Mouse (Mus musculus): ENCODE measurements around the gene Kif14. TPM values are rescaled to one million over a fixed set of nuclear protein-coding genes. Genes with fewer than 3 reads are reported as not detected.

Kif14 gene
- total and polyA plus RNA-seq, 3 experiments, result 5.5 to 12.0 (median 7.8) TPM

GRCm38 (mm10) chr1:136440741-136441140, 25.4 kb upstream of the Kif14 start:
- Histone ChIP-seq H3K27me3 (replicated peaks) (no peaks in the 10 kb centered on the region), H3K27ac (ENCODE audit: insufficient read depth, low read depth) (no peak overlapping the region), H3K4me1 (ENCODE audit: control insufficient read depth in 1 of 2, insufficient read depth in 2 of 2) (peaks cover 6 to 8% of the 10 kb centered on the region in 2 experiments), H3K4me3 (replicated peaks in 1 of 3; ENCODE audit: low read depth in 2 of 3, low read length in 2 of 3, poor library complexity in 1 of 3) (no peak overlapping the region), H3K9me3 (replicated peaks; ENCODE audit: low read length) (no peaks in the 10 kb centered on the region), H3K9ac (ENCODE audit: insufficient read depth, low read depth) (no peak overlapping the region), H3K4me2 (ENCODE audit: insufficient read depth, low read depth, poor library complexity, severe bottlenecking) (no peak overlapping the region), H3K36me3 (replicated peaks in 1 of 2; ENCODE audit: control insufficient read depth in 1 of 2, insufficient read depth in 1 of 2, low read length in 1 of 2) (peaks cover 0 to 7% of the 10 kb centered on the region in 2 experiments), H3K79me2 (replicated peaks; ENCODE audit: control insufficient read depth, extremely low read depth, insufficient read depth, poor library complexity, severe bottlenecking) (no peaks in the 10 kb centered on the region)
- TF ChIP-seq ELF1 (IDR thresholded peaks at IDR 0.05; ENCODE audit: low read depth, low read length), result no peak
- no peak for TF ChIP-seq NRF1 (IDR thresholded peaks at IDR 0.05; ENCODE audit: low read depth, low read length)
- TF ChIP-seq CTCF (conservative IDR thresholded peaks at IDR 0.05 in 1 of 2, IDR thresholded peaks at IDR 0.05 in 1 of 2; ENCODE audit: low read depth in 2 of 2, low read length in 2 of 2), result no peak
- TF ChIP-seq POLR2A (IDR thresholded peaks at IDR 0.05; ENCODE audit: low read depth, low read length), result no peak
- no peak for TF ChIP-seq POLR2AphosphoS2 (IDR thresholded peaks at IDR 0.05; ENCODE audit: low read depth, low read length)
- TF ChIP-seq MYC (IDR thresholded peaks at IDR 0.05; ENCODE audit: low read depth, low read length), result no peak
- no peak for TF ChIP-seq TCF12 (IDR thresholded peaks at IDR 0.05; ENCODE audit: low read depth, low read length)
- TF ChIP-seq JUN (IDR thresholded peaks at IDR 0.05; ENCODE audit: insufficient read depth, low read depth, low read length), result no peak
- no peak for TF ChIP-seq UBTF (IDR thresholded peaks at IDR 0.05; ENCODE audit: low read depth, low read length)
- TF ChIP-seq ZMIZ1 (IDR thresholded peaks at IDR 0.05; ENCODE audit: low read depth, low read length), result no peak
- no peak for TF ChIP-seq MAZ (IDR thresholded peaks at IDR 0.05; ENCODE audit: low read depth, low read length)
- no peak for TF ChIP-seq BHLHE40 (IDR thresholded peaks at IDR 0.05; ENCODE audit: low read depth, low read length)
- no peak for TF ChIP-seq JUND (conservative IDR thresholded peaks at IDR 0.05; ENCODE audit: low read depth, low read length)
- no peak for TF ChIP-seq RAD21 (IDR thresholded peaks at IDR 0.05; ENCODE audit: low read depth, low read length)
- no peak for TF ChIP-seq ZC3H11A (IDR thresholded peaks at IDR 0.05; ENCODE audit: low read depth, low read length)
- TF ChIP-seq MEF2A (IDR thresholded peaks at IDR 0.05; ENCODE audit: borderline replicate concordance, low read depth, low read length), result no peak
- no peak for DNase-seq (ENCODE audit: extremely low read depth)
- dilution Hi-C loops (cut with MboI; ENCODE audit: extremely low pct_ligation_motif_present, extremely low pct_unique_long_range_greater_than_20kb, low sequenced_read_pairs), result no loop called here
- in situ Hi-C loops (cut with MboI; ENCODE audit: low pct_ligation_motif_present, low pct_unique_long_range_greater_than_20kb, low sequenced_read_pairs), result no loop called here

DNA sequence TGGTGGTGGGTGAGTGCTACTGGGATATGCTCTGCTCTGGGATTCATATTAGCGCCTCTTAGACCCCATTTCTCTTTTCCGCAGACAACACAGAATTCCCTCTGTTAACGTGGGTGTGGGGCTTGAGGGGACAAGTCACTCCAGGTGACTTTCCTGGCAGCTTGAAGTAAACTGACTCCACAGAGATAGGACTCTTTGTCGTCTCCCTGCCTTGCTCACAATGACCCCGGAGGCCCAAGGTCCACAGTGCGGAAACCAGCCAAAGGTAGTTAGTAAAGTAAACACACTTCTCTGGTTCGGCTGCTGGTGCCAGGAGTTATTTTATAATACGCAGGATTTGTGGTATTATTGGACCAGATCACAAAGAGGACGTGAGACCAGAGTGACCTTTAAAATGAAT, 23.3 kb upstream of the Kif14 start:
- Histone ChIP-seq H3K27ac (ENCODE audit: insufficient read depth, low read depth) (no peak overlapping the region), H3K27me3 (replicated peaks) (no peaks in the 10 kb centered on the region), H3K4me2 (ENCODE audit: insufficient read depth, low read depth, poor library complexity, severe bottlenecking) (no peak overlapping the region), H3K9ac (ENCODE audit: insufficient read depth, low read depth) (no peak overlapping the region), H3K79me2 (replicated peaks; ENCODE audit: control insufficient read depth, extremely low read depth, insufficient read depth, poor library complexity, severe bottlenecking) (no peaks in the 10 kb centered on the region), H3K9me3 (replicated peaks; ENCODE audit: low read length) (no peaks in the 10 kb centered on the region), H3K4me3 (replicated peaks in 1 of 3; ENCODE audit: low read depth in 2 of 3, low read length in 2 of 3, poor library complexity in 1 of 3) (no peak overlapping the region), H3K4me1 (ENCODE audit: control insufficient read depth in 1 of 2, insufficient read depth in 2 of 2) (peaks cover 6 to 8% of the 10 kb centered on the region in 2 experiments), H3K36me3 (replicated peaks in 1 of 2; ENCODE audit: control insufficient read depth in 1 of 2, insufficient read depth in 1 of 2, low read length in 1 of 2) (peaks cover 0 to 7% of the 10 kb centered on the region in 2 experiments)
- dilution Hi-C loops (cut with MboI; ENCODE audit: extremely low pct_ligation_motif_present, extremely low pct_unique_long_range_greater_than_20kb, low sequenced_read_pairs), result no loop called here
- in situ Hi-C loops (cut with MboI; ENCODE audit: low pct_ligation_motif_present, low pct_unique_long_range_greater_than_20kb, low sequenced_read_pairs), result no loop called here
- TF ChIP-seq JUN (IDR thresholded peaks at IDR 0.05; ENCODE audit: insufficient read depth, low read depth, low read length) (no peak), USF1 (IDR thresholded peaks at IDR 0.05; ENCODE audit: low read depth, low read length) (no peak), POLR2AphosphoS2 (IDR thresholded peaks at IDR 0.05; ENCODE audit: low read depth, low read length) (no peak), JUND (conservative IDR thresholded peaks at IDR 0.05; ENCODE audit: low read depth, low read length) (no peak), HCFC1 (IDR thresholded peaks at IDR 0.05; ENCODE audit: low read depth, low read length) (no peak), ZMIZ1 (IDR thresholded peaks at IDR 0.05; ENCODE audit: low read depth, low read length) (no peak), RCOR1 (conservative IDR thresholded peaks at IDR 0.05; ENCODE audit: low read depth, low read length) (no peak), POLR2A (IDR thresholded peaks at IDR 0.05; ENCODE audit: low read depth, low read length) (no peak), NELFE (IDR thresholded peaks at IDR 0.05; ENCODE audit: low read depth, low read length) (no peak), RAD21 (IDR thresholded peaks at IDR 0.05; ENCODE audit: low read depth, low read length) (no peak), SMC3 (IDR thresholded peaks at IDR 0.05; ENCODE audit: low read depth, low read length) (no peak), MAX (IDR thresholded peaks at IDR 0.05; ENCODE audit: low read length) (no peak), SIN3A (IDR thresholded peaks at IDR 0.05; ENCODE audit: low read length) (no peak), MAFK (IDR thresholded peaks at IDR 0.05; ENCODE audit: insufficient replicate concordance, low read length) (no peak), CHD1 (IDR thresholded peaks at IDR 0.05; ENCODE audit: low read depth, low read length) (no peak), CHD2 (IDR thresholded peaks at IDR 0.05; ENCODE audit: low read length) (no peak), USF2 (conservative IDR thresholded peaks at IDR 0.05; ENCODE audit: low read depth, low read length) (no peak)
- DNase-seq (ENCODE audit: extremely low read depth), result no peak
